Mouse (Mus musculus): Measurements from ENCODE around the gene Sv2a.

- TF ChIP-seq POLR2A (IDR thresholded peaks at IDR 0.05; ENCODE audit: borderline replicate concordance, extremely low read depth, low read depth, low read length) (no peak), CTCF (IDR thresholded peaks at IDR 0.05; ENCODE audit: insufficient read depth, low read length) (no peak)
Measured at GRCm38 (mm10) chr3:96159820-96160219, 21.1 kb upstream of the Sv2a start.
